ENCODE assay signal across 15 mouse cellular contexts in genomic region chr11:103257938-103258481, GRCm38 (mm10). TPM values are rescaled to one million over a fixed set of nuclear protein-coding genes. Genes with fewer than 3 reads are reported as not detected.
A peak's percentile ranks its signal among the peaks of the same experiment; 100 is the strongest.
DNase-seq lines count a peak whose midpoint lies in the region; ATAC-seq and TF ChIP-seq lines count a peak whose summit lies in the region.
"Had no signal": no experiment of that assay in that cellular context is flagged by ENCODE, and none has a peak within 500 bp of the region (broad histone marks: within the 10 kb centered on the region; RNA-seq: fewer than 3 reads in every experiment).

No protein-coding gene starts in this region.

- TF ChIP-seq CTCF in spleen, adult 2 months (IDR thresholded peaks at IDR 0.05; ENCODE audit: extremely low read depth, insufficient read depth, insufficient read length, insufficient replicate concordance) = no peak
- no peak for TF ChIP-seq CTCF in small intestine, adult 2 months (IDR thresholded peaks at IDR 0.05; ENCODE audit: extremely low read depth, insufficient read length, insufficient replicate concordance, low read depth, low read length)
- no peak for TF ChIP-seq CTCF in forebrain, postnatal 0 days (IDR thresholded peaks at IDR 0.05; ENCODE audit: low read depth)

- H3K36me3 ChIP-seq in spleen, adult 2 months (ENCODE audit: control insufficient read depth, insufficient read depth, low read length) = no peaks in the 10 kb centered on the region
- no peaks in the 10 kb centered on the region for H3K36me3 ChIP-seq in small intestine, adult 2 months (ENCODE audit: control insufficient read depth, insufficient read depth, low read length)
- no peaks in the 10 kb centered on the region for H3K36me3 ChIP-seq in forebrain, postnatal 0 days (ENCODE audit: insufficient read depth)

- no peak overlapping the region for H3K4me2 ChIP-seq in forebrain, postnatal 0 days (ENCODE audit: low read depth)

- peak; percentile 21 to 37 for DNase-seq in spleen, adult 2 months (ENCODE audit: low read depth in 1 of 2, low spot score in 2 of 2)
- DNase-seq in spleen, postnatal 14 days (ENCODE audit: low spot score in 2 of 2) = no peak
- DNase-seq in NIH3T3 (ENCODE audit: low read depth) = peak; percentile 70
- DNase-seq in forebrain, postnatal 0 days = no peak
- DNase-seq in layer of hippocampus, postnatal 14 days (ENCODE audit: low spot score in 2 of 2) = no peak
- DNase-seq in c-Kit-positive CD71-positive TER-119-positive erythroid progenitor cells, embryonic 14.5 days (ENCODE audit: low spot score) = no peak
- DNase-seq: heart, postnatal 36 days; kidney, postnatal 4 days; right cerebral cortex, postnatal 4 days; thymus, adult 2 months had no signal

- ATAC-seq in common myeloid progenitor, adult 5-6 weeks (replicated peaks; ENCODE audit: low read depth, poor library complexity, severe bottlenecking) = peak; percentile 34
- no peak for ATAC-seq in forebrain, postnatal 0 days
- ATAC-seq: intestine, postnatal 0 days; midbrain, embryonic 16.5 days had no signal

- no peak overlapping the region for H3K9ac ChIP-seq in forebrain, postnatal 0 days
- H3K9ac ChIP-seq: liver, embryonic 14.5 days had no signal

- H3K27me3 ChIP-seq in spleen, adult 2 months (ENCODE audit: control insufficient read depth, insufficient read depth, low read length) = no peaks in the 10 kb centered on the region
- no peaks in the 10 kb centered on the region for H3K27me3 ChIP-seq in small intestine, adult 2 months (ENCODE audit: control insufficient read depth, insufficient read depth, low read length)
- no peaks in the 10 kb centered on the region for H3K27me3 ChIP-seq in forebrain, postnatal 0 days (ENCODE audit: insufficient read depth, low read length)

- WGBS in spleen, adult 2 months = 42% methylated on average over 4 of the region's 4 CpGs
- WGBS in small intestine, adult 2 months = 70% methylated on average over 4 of the region's 4 CpGs
- WGBS in forebrain, postnatal 0 days = 93% methylated on average over 4 of the region's 4 CpGs

- H3K9me3 ChIP-seq in forebrain, postnatal 0 days (ENCODE audit: low read length) = no peaks in the 10 kb centered on the region

- peaks cover 59% of the 10 kb centered on the region; the same call in 1 of the 2 replicates for H3K4me1 ChIP-seq in spleen, adult 2 months (ENCODE audit: control insufficient read depth, insufficient read depth, insufficient read length)
- H3K4me1 ChIP-seq in small intestine, adult 2 months (ENCODE audit: control insufficient read depth, insufficient read depth, insufficient read length, low read length) = peaks cover 32% of the 10 kb centered on the region
- peaks cover 8% of the 10 kb centered on the region for H3K4me1 ChIP-seq in forebrain, postnatal 0 days (ENCODE audit: insufficient read depth)

- peak overlapping the region; percentile 70 for H3K27ac ChIP-seq in spleen, adult 2 months (ENCODE audit: insufficient read depth, low read length)
- H3K27ac ChIP-seq in small intestine, adult 2 months (ENCODE audit: insufficient read depth, low read depth, low read length) = peak overlapping the region; percentile 29; the same call in 1 of the 2 replicates
- no peak overlapping the region for H3K27ac ChIP-seq in forebrain, postnatal 0 days (ENCODE audit: low read depth, low read length)
- H3K27ac ChIP-seq: liver, embryonic 14.5 days had no signal

- H3K4me3 ChIP-seq in spleen, adult 2 months (ENCODE audit: extremely low read depth, insufficient read depth, insufficient read length) = no peak overlapping the region
- H3K4me3 ChIP-seq in small intestine, adult 2 months (ENCODE audit: low read depth, low read length) = no peak overlapping the region
- no peak overlapping the region for H3K4me3 ChIP-seq in forebrain, postnatal 0 days (ENCODE audit: low read depth, low read length)

- TF ChIP-seq POLR2A in spleen, adult 2 months (IDR thresholded peaks at IDR 0.05; ENCODE audit: low read depth, low read length) = no peak
- no peak for TF ChIP-seq POLR2A in small intestine, adult 2 months (IDR thresholded peaks at IDR 0.05; ENCODE audit: low read depth, low read length)

RNA-seq across cellular contexts. Expression of gene Map3k14, which starts 9.3 kb away (rescaled TPM):
- polyA plus RNA-seq in spleen, adult 2 months (2012; rRNA removed) = 49.6 and 57.7 TPM in 2 replicates
- total RNA-seq in common myeloid progenitor, adult 5-6 weeks (2017) = 3.7 and 18.4 TPM in 2 replicates
- 9.9 and 12.7 TPM in 2 replicates for polyA plus RNA-seq in small intestine, adult 2 months (2012; rRNA removed)
- total RNA-seq in forebrain, postnatal 0 days (2014; rRNA removed) = 3.2 and 5.8 TPM in 2 replicates
- polyA plus RNA-seq in forebrain, postnatal 0 days (2015; fragmentation: Nextera tagmentation; extraction: Ambion mirVana) = 0.77 TPM in 2 replicates
- 1 to 10 TPM; 2.4 to 3.0 TPM for total RNA-seq in layer of hippocampus, postnatal 14 days (2021)

RNA-seq across cellular contexts. Expression of gene Spata32, which starts 39.8 kb away (rescaled TPM):
- not detected in 2 replicates for polyA plus RNA-seq in spleen, adult 2 months (2012; rRNA removed)
- total RNA-seq in common myeloid progenitor, adult 5-6 weeks (2017) = 0.96 TPM in 1 of 2 replicates, not detected in the other
- polyA plus RNA-seq in small intestine, adult 2 months (2012; rRNA removed) = not detected in 2 replicates
- 0.57 and 0.62 TPM in 2 replicates for total RNA-seq in forebrain, postnatal 0 days (2014; rRNA removed)
- 0.43 and 0.64 TPM in 2 replicates for polyA plus RNA-seq in forebrain, postnatal 0 days (2015; fragmentation: Nextera tagmentation; extraction: Ambion mirVana)
- total RNA-seq in layer of hippocampus, postnatal 14 days (2021) = 1 to 10 TPM in 1 of 2 experiments, under 1 TPM in 1; 0.69 to 1.4 TPM
- total RNA-seq: heart, postnatal 36 days had no signal
- polyA plus RNA-seq: intestine, postnatal 0 days; liver, embryonic 14.5 days; thymus, adult 2 months had no signal

RNA-seq across cellular contexts. Expression of gene 1700023F06Rik, which starts 49.7 kb away (rescaled TPM):
- not detected in 2 replicates for polyA plus RNA-seq in spleen, adult 2 months (2012; rRNA removed)
- not detected in 2 replicates for total RNA-seq in common myeloid progenitor, adult 5-6 weeks (2017)
- polyA plus RNA-seq in small intestine, adult 2 months (2012; rRNA removed) = 0.50 and 0.51 TPM in 2 replicates
- total RNA-seq in forebrain, postnatal 0 days (2014; rRNA removed) = 0.71 TPM in 1 of 2 replicates, not detected in the other
- polyA plus RNA-seq in forebrain, postnatal 0 days (2015; fragmentation: Nextera tagmentation; extraction: Ambion mirVana) = 3.0 and 3.1 TPM in 2 replicates
- 1 to 10 TPM; 1.4 TPM for total RNA-seq in layer of hippocampus, postnatal 14 days (2021)
- total RNA-seq: heart, postnatal 36 days had no signal
- polyA plus RNA-seq: liver, embryonic 14.5 days had no signal

Comparison
In these comparisons a context has a peak if more than half of its experiments do, and no peak if none do; other contexts are left out.
1. DNase-seq: peak in spleen, adult 2 months (2 of 2) and NIH3T3 (single experiment); none in spleen, postnatal 14 days (0 of 2), forebrain, postnatal 0 days (single experiment), layer of hippocampus, postnatal 14 days (0 of 2) and c-Kit-positive CD71-positive TER-119-positive erythroid progenitor cells, embryonic 14.5 days (single experiment).